Mouse (Mus musculus) erythroblast, embryonic 14.5 days (primary cell): ENCODE data around the gene Col6a6.

ENCODE experiments used
- GATA1 ChIP-seq: IDR thresholded peaks from 2 replicates; pipeline ENCODE4 v1.6.1; 2012; ENCODE audit warnings: low read length, inconsistent platforms, mixed read lengths
- TAL1 ChIP-seq: IDR thresholded peaks from 3 replicates; pipeline ENCODE4 v1.6.1; 2012; ENCODE audit warnings: low read length, inconsistent platforms, mixed read lengths

- TF ChIP-seq GATA1 (no peak), TAL1 (no peak)
These were observed 24.8 kb upstream of the Col6a6 start for GRCm38 (mm10) chr9:105852778-105853065.
